Mouse (Mus musculus) MEL (cell line): ENCODE measurements around the gene Themis2. TPM values are rescaled to one million over a fixed set of nuclear protein-coding genes. Genes with fewer than 3 reads are reported as not detected.

ENCODE experiments used
- DNase-seq: peaks from one replicate; pipeline ENCODE4 v3.0.0; 2011; ENCODE audit warnings: low read depth, low spot score
- H3K27ac ChIP-seq: 2 replicates; pipeline ENCODE4 v1.5.1; 2012; ENCODE audit warnings: low read depth, mild to moderate bottlenecking, control low read depth, low read length, moderate library complexity; ENCODE audit not compliant: control insufficient read depth
- H3K27me3 ChIP-seq, 2 experiments: fragments of 150-350 bp in 1 of 2; sonication (generic) in 1 of 2; 2 replicates each; pipeline ENCODE4 v1.6.1; 2012; ENCODE audit warnings: low read length in 2 of 2, mild to moderate bottlenecking in 2 of 2, improper control_type of control experiment in 1 of 2, moderate library complexity in 1 of 2; ENCODE audit not compliant: insufficient read depth in 2 of 2, control insufficient read depth in 1 of 2
- H3K36me3 ChIP-seq, 2 experiments: 2 replicates each; pipeline ENCODE4 v1.6.1; 2012 to 2014; ENCODE audit warnings: low read length in 2 of 2, improper control_type of control experiment in 1 of 2, inconsistent platforms in 1 of 2, mild to moderate bottlenecking in 1 of 2; ENCODE audit not compliant: insufficient read depth in 2 of 2, control insufficient read depth in 1 of 2
- H3K4me1 ChIP-seq, 2 experiments: fragments of 150-350 bp in 1 of 2; sonication (generic) in 1 of 2; 2 replicates each; pipeline ENCODE4 v1.6.1; 2012; ENCODE audit warnings: low read length in 2 of 2, improper control_type of control experiment in 1 of 2, mild to moderate bottlenecking in 1 of 2; ENCODE audit not compliant: insufficient read depth in 2 of 2, control insufficient read depth in 1 of 2
- H3K4me3 ChIP-seq, 2 experiments: fragments of 150-350 bp in 1 of 2; sonication (generic) in 1 of 2; 2 replicates each; pipeline ENCODE4 v1.5.1; 2012; ENCODE audit warnings: low read depth in 2 of 2, low read length in 2 of 2, mild to moderate bottlenecking in 2 of 2, moderate library complexity in 2 of 2, control low read depth in 1 of 2, improper control_type of control experiment in 1 of 2; ENCODE audit not compliant: control insufficient read depth in 1 of 2, insufficient read depth in 1 of 2
- H3K79me2 ChIP-seq: 2 replicates; pipeline ENCODE4 v1.6.1; 2012; ENCODE audit warnings: mild to moderate bottlenecking, low read length, moderate library complexity; ENCODE audit not compliant: control insufficient read depth, poor library complexity, insufficient read depth
- H3K9ac ChIP-seq: 2 replicates; pipeline ENCODE4 v1.6.1; 2012; ENCODE audit warnings: low read depth, mild to moderate bottlenecking, control low read depth, low read length, moderate library complexity; ENCODE audit not compliant: control insufficient read depth, poor library complexity, severe bottlenecking
- H3K9me3 ChIP-seq: fragments of 150-350 bp; sonication (generic); replicated peaks from 2 replicates; pipeline ENCODE4 v1.6.1; 2012; ENCODE audit warnings: mild to moderate bottlenecking, low read length, improper control_type of control experiment, moderate library complexity; ENCODE audit not compliant: insufficient read depth
- BHLHE40 ChIP-seq: IDR thresholded peaks from 2 replicates; pipeline ENCODE4 v1.6.1; 2012; ENCODE audit warnings: low read depth, mild to moderate bottlenecking, inconsistent platforms, low read length, improper control_type of control experiment, borderline replicate concordance
- CHD1 ChIP-seq: IDR thresholded peaks from 2 replicates; pipeline ENCODE4 v1.6.1; 2012; ENCODE audit warnings: low read depth, mild to moderate bottlenecking, inconsistent platforms, low read length, improper control_type of control experiment
- CHD2 ChIP-seq: IDR thresholded peaks from 2 replicates; pipeline ENCODE4 v1.6.1; 2011; ENCODE audit warnings: low read length, improper control_type of control experiment
- CTCF ChIP-seq, 3 experiments: IDR thresholded peaks in 2 of 3; conservative IDR thresholded peaks in 1 of 3; 2 replicates each; pipeline ENCODE4 v1.5.1; 2011 to 2012; ENCODE audit warnings: low read length in 3 of 3, low read depth in 2 of 3, mild to moderate bottlenecking in 2 of 3, improper control_type of control experiment in 1 of 3, inconsistent platforms in 1 of 3, mixed read lengths in 1 of 3, moderate library complexity in 1 of 3; ENCODE audit not compliant: control insufficient read depth in 1 of 3, insufficient read depth in 1 of 3, poor library complexity in 1 of 3, severe bottlenecking in 1 of 3
- E2F4 ChIP-seq: IDR thresholded peaks from 2 replicates; pipeline ENCODE4 v1.6.1; 2011; ENCODE audit warnings: low read depth, low read length, improper control_type of control experiment, borderline replicate concordance
- ELF1 ChIP-seq: IDR thresholded peaks from 2 replicates; pipeline ENCODE4 v1.6.1; 2014; ENCODE audit warnings: low read depth, mild to moderate bottlenecking, inconsistent platforms, low read length, improper control_type of control experiment, moderate library complexity
- EP300 ChIP-seq, 2 experiments: IDR thresholded peaks; 2 replicates each; pipeline ENCODE4 v1.6.1; 2011; ENCODE audit warnings: improper control_type of control experiment in 2 of 2, low read length in 2 of 2, low read depth in 1 of 2, mild to moderate bottlenecking in 1 of 2
- ETS1 ChIP-seq: IDR thresholded peaks from 2 replicates; pipeline ENCODE4 v1.6.1; 2012; ENCODE audit warnings: low read depth, mild to moderate bottlenecking, inconsistent platforms, low read length, improper control_type of control experiment, moderate library complexity
- GATA1 ChIP-seq: IDR thresholded peaks from 2 replicates; pipeline ENCODE4 v1.6.1; 2011; ENCODE audit warnings: low read depth, low read length, improper control_type of control experiment
- HCFC1 ChIP-seq: IDR thresholded peaks from 2 replicates; pipeline ENCODE4 v1.6.1; 2012; ENCODE audit warnings: low read depth, mild to moderate bottlenecking, inconsistent platforms, low read length, improper control_type of control experiment, moderate library complexity
- JUND ChIP-seq: IDR thresholded peaks from 2 replicates; pipeline ENCODE4 v1.6.1; 2011; ENCODE audit warnings: low read depth, mild to moderate bottlenecking, improper control_type of control experiment, low read length
- KAT2A ChIP-seq: conservative IDR thresholded peaks from 2 replicates; pipeline ENCODE4 v1.6.1; 2012; ENCODE audit warnings: low read depth, low read length, improper control_type of control experiment, inconsistent platforms
- MAFK ChIP-seq: IDR thresholded peaks from 2 replicates; pipeline ENCODE4 v1.6.1; 2011; ENCODE audit warnings: low read depth, mild to moderate bottlenecking, low read length, improper control_type of control experiment, borderline replicate concordance
- MAX ChIP-seq: IDR thresholded peaks from 2 replicates; pipeline ENCODE4 v1.6.1; 2011; ENCODE audit warnings: low read length, improper control_type of control experiment
- MAZ ChIP-seq: IDR thresholded peaks from 2 replicates; pipeline ENCODE4 v1.6.1; 2012; ENCODE audit warnings: low read depth, mild to moderate bottlenecking, inconsistent platforms, low read length, improper control_type of control experiment
- MEF2A ChIP-seq: IDR thresholded peaks from 2 replicates; pipeline ENCODE4 v1.6.1; 2014; ENCODE audit warnings: low read depth, mild to moderate bottlenecking, inconsistent platforms, low read length, improper control_type of control experiment; ENCODE audit not compliant: poor library complexity, insufficient replicate concordance, severe bottlenecking; ENCODE audit errors: extremely low read depth
- MXI1 ChIP-seq: IDR thresholded peaks from 2 replicates; pipeline ENCODE4 v1.6.1; 2011; ENCODE audit warnings: mild to moderate bottlenecking, low read depth, low read length, improper control_type of control experiment
- MYB ChIP-seq: IDR thresholded peaks from 2 replicates; pipeline ENCODE4 v1.6.1; 2011; ENCODE audit warnings: mild to moderate bottlenecking, low read depth, low read length, improper control_type of control experiment
- MYC ChIP-seq: IDR thresholded peaks from 2 replicates; pipeline ENCODE4 v1.6.1; 2011; ENCODE audit warnings: low read depth, mild to moderate bottlenecking, low read length, improper control_type of control experiment, moderate library complexity
- NELFE ChIP-seq: IDR thresholded peaks from 2 replicates; pipeline ENCODE4 v1.6.1; 2011; ENCODE audit warnings: low read depth, low read length, improper control_type of control experiment
- NRF1 ChIP-seq: IDR thresholded peaks from 2 replicates; pipeline ENCODE4 v1.6.1; 2014; ENCODE audit warnings: low read depth, mild to moderate bottlenecking, inconsistent platforms, low read length, improper control_type of control experiment, moderate library complexity; ENCODE audit not compliant: poor library complexity, insufficient read depth, severe bottlenecking
- POLR2A ChIP-seq, 2 experiments: IDR thresholded peaks; 2 replicates each; pipeline ENCODE4 v1.6.1; 2011 to 2012; ENCODE audit warnings: low read length in 2 of 2, mild to moderate bottlenecking in 2 of 2, control low read depth in 1 of 2, improper control_type of control experiment in 1 of 2, low read depth in 1 of 2, moderate library complexity in 1 of 2; ENCODE audit not compliant: control insufficient read depth in 1 of 2, insufficient read depth in 1 of 2, poor library complexity in 1 of 2
- POLR2AphosphoS2 ChIP-seq: IDR thresholded peaks from 2 replicates; pipeline ENCODE4 v1.6.1; 2011; ENCODE audit warnings: low read length, improper control_type of control experiment
- POLR2AphosphoS5 ChIP-seq: IDR thresholded peaks from 2 replicates; pipeline ENCODE4 v1.6.1; 2012; ENCODE audit warnings: low read depth, borderline replicate concordance, mild to moderate bottlenecking, inconsistent platforms, low read length, moderate library complexity, mixed read lengths
- RAD21 ChIP-seq: IDR thresholded peaks from 2 replicates; pipeline ENCODE4 v1.6.1; 2011; ENCODE audit warnings: mild to moderate bottlenecking, low read depth, low read length, improper control_type of control experiment
- RCOR1 ChIP-seq: IDR thresholded peaks from 2 replicates; pipeline ENCODE4 v1.6.1; 2012; ENCODE audit warnings: low read depth, mild to moderate bottlenecking, inconsistent platforms, low read length, improper control_type of control experiment
- SIN3A ChIP-seq: IDR thresholded peaks from 2 replicates; pipeline ENCODE4 v1.6.1; 2012; ENCODE audit warnings: low read length, improper control_type of control experiment, inconsistent platforms
- SMC3 ChIP-seq: IDR thresholded peaks from 2 replicates; pipeline ENCODE4 v1.6.1; 2011; ENCODE audit warnings: low read depth, low read length, improper control_type of control experiment
- TAL1 ChIP-seq: IDR thresholded peaks from 2 replicates; pipeline ENCODE4 v1.6.1; 2012; ENCODE audit warnings: mild to moderate bottlenecking, inconsistent platforms, low read length, moderate library complexity, mixed read lengths
- TBP ChIP-seq: IDR thresholded peaks from 2 replicates; pipeline ENCODE4 v1.8.0; 2011; ENCODE audit warnings: low read depth, low read length, improper control_type of control experiment
- TCF12 ChIP-seq: IDR thresholded peaks from 2 replicates; pipeline ENCODE4 v1.6.1; 2014; ENCODE audit warnings: low read depth, mild to moderate bottlenecking, inconsistent platforms, low read length, improper control_type of control experiment, moderate library complexity
- UBTF ChIP-seq: IDR thresholded peaks from 2 replicates; pipeline ENCODE4 v1.6.1; 2012; ENCODE audit warnings: low read depth, mild to moderate bottlenecking, inconsistent platforms, low read length, improper control_type of control experiment, moderate library complexity, borderline replicate concordance; ENCODE audit not compliant: insufficient read depth
- USF1 ChIP-seq: IDR thresholded peaks from 2 replicates; pipeline ENCODE4 v1.6.1; 2014; ENCODE audit warnings: low read depth, mild to moderate bottlenecking, inconsistent platforms, low read length, improper control_type of control experiment, moderate library complexity
- USF2 ChIP-seq, 2 experiments: IDR thresholded peaks; 2 replicates each; pipeline ENCODE4 v1.6.1; 2011 to 2012; ENCODE audit warnings: improper control_type of control experiment in 2 of 2, low read length in 2 of 2, borderline replicate concordance in 1 of 2, inconsistent platforms in 1 of 2, low read depth in 1 of 2, mild to moderate bottlenecking in 1 of 2; ENCODE audit not compliant: insufficient read depth in 1 of 2
- ZC3H11A ChIP-seq: IDR thresholded peaks from 2 replicates; pipeline ENCODE4 v1.6.1; 2012; ENCODE audit warnings: low read depth, mild to moderate bottlenecking, inconsistent platforms, low read length, improper control_type of control experiment
- ZKSCAN1 ChIP-seq: IDR thresholded peaks from 2 replicates; pipeline ENCODE4 v1.6.1; 2012; ENCODE audit warnings: low read depth, mild to moderate bottlenecking, inconsistent platforms, low read length, improper control_type of control experiment, moderate library complexity
- ZMIZ1 ChIP-seq: IDR thresholded peaks from 2 replicates; pipeline ENCODE4 v1.6.1; 2012; ENCODE audit warnings: low read depth, mild to moderate bottlenecking, inconsistent platforms, low read length, improper control_type of control experiment, moderate library complexity
- polyA plus RNA-seq, 2 experiments: library from polyadenylated mRNA; stranded (reverse) in 1 of 2; unstranded in 1 of 2; fragments of >175 nt in 1 of 2; fragments of >200 nt in 1 of 2; gene quantifications; 2 replicates each; pipeline versions ENCODE4 v1.2.1 to v1.2.4; 2012; ENCODE audit warnings: low replicate concordance in 2 of 2, low read depth in 1 of 2; ENCODE audit not compliant: insufficient read length in 2 of 2, insufficient read depth in 1 of 2, missing spikeins in 1 of 2
- total RNA-seq: library from RNA; depleted of rRNA; stranded (reverse); fragments of 300-350 nt; gene quantifications from 2 replicates; pipeline ENCODE4 v1.2.3, GENCODE M21; 2012

Gene Themis2
- total and polyA plus RNA-seq, 3 experiments: 1.0 to 2.6 TPM; not detected in 1

DNA sequence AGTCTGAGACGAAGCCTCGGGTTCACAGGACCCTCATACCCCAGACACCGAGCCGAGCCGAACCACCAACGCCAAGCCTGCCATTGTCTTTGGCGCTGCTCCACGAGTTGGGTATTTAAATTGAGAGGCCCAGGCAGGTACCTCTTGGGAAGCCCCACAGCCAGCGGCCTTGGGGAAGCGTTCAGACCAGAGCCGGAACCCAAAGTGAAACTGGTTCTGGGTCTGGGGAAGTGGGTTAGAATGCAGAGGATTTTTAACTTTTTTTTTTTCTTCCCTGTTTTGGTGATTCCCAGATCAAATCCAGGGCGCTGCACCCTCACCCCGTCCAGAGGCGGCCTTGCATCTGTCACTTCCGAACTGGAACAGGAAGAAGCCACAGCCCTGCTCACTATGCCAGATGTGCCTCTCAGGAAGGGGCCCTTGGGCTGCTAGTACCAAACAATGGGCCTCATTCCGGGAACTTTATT lies 6.0 kb upstream of the Themis2 start:
- Histone ChIP-seq H3K27ac (peak overlapping the region; percentile 87), H3K4me3 (peak overlapping the region; percentile 67)
- no peak for TF ChIP-seq USF1
- peak; percentile 57 for TF ChIP-seq NELFE
- peak; percentile 38 for TF ChIP-seq HCFC1
- 0 out of 2 replicates have a peak, but pooled peaks have one; percentile 5 for TF ChIP-seq RCOR1
- no peak for TF ChIP-seq ZC3H11A
- TF ChIP-seq UBTF: no peak
- TF ChIP-seq EP300 (IDR thresholded peaks at IDR 0.05; ENCODE audit: low read depth in 1 of 2, low read length in 2 of 2): peak in 1 of 2 experiments; percentile 3; a peak in 1 of 4 replicates
- TF ChIP-seq CHD2: no peak
- no peak for TF ChIP-seq MAFK
- TF ChIP-seq MXI1: peak; percentile 73
- no peak for TF ChIP-seq BHLHE40
- no peak for TF ChIP-seq NRF1
- TF ChIP-seq POLR2A (IDR thresholded peaks at IDR 0.05; ENCODE audit: control insufficient read depth in 1 of 2, insufficient read depth in 1 of 2, low read depth in 1 of 2, low read length in 2 of 2, poor library complexity in 1 of 2): peak in 1 of 2 experiments; percentile 45; a peak in 1 of 4 replicates
- TF ChIP-seq SIN3A: no peak; the same call in none of the 2 replicates
- no peak for TF ChIP-seq SMC3
- TF ChIP-seq ZMIZ1: no peak
- no peak; the same call in 1 of the 2 replicates for TF ChIP-seq POLR2AphosphoS2
- peak; percentile 56 for TF ChIP-seq ELF1
- no peak for TF ChIP-seq TAL1
- TF ChIP-seq USF2 (IDR thresholded peaks at IDR 0.05; ENCODE audit: borderline replicate concordance in 1 of 2, insufficient read depth in 1 of 2, low read depth in 1 of 2, low read length in 2 of 2): no peak
- TF ChIP-seq E2F4: no peak
- TF ChIP-seq CHD1: 0 out of 2 replicates have a peak, but pooled peaks have one; percentile 91
- no peak; the same call in 1 of the 2 replicates for TF ChIP-seq ZKSCAN1
- no peak for TF ChIP-seq POLR2AphosphoS5
- TF ChIP-seq MAZ: 0 out of 2 replicates have a peak, but pooled peaks have one; percentile 52
- TF ChIP-seq MAX: no peak
- TF ChIP-seq TCF12: no peak; the same call in 1 of the 2 replicates
- no peak for TF ChIP-seq GATA1
- TF ChIP-seq TBP: no peak
- no peak for TF ChIP-seq MYB
- no peak for TF ChIP-seq CTCF (IDR thresholded peaks at IDR 0.05 in 2 of 3, conservative IDR thresholded peaks at IDR 0.05 in 1 of 3; ENCODE audit: control insufficient read depth in 1 of 3, insufficient read depth in 1 of 3, low read depth in 2 of 3, low read length in 3 of 3, poor library complexity in 1 of 3, severe bottlenecking in 1 of 3)
- no peak; the same call in 1 of the 2 replicates for TF ChIP-seq KAT2A
- TF ChIP-seq RAD21: no peak
- 0 out of 2 replicates have a peak, but pooled peaks have one; percentile 7 for TF ChIP-seq MYC
- TF ChIP-seq JUND: no peak
- no peak for TF ChIP-seq ETS1
- TF ChIP-seq MEF2A: no peak

More for the DNA sequence above, 6.0 kb upstream of the Themis2 start:
- DNase-seq: peak; percentile 80
- Histone ChIP-seq H3K9ac (peak overlapping the region; percentile 78), H3K27me3 (no peaks in the 10 kb centered on the region), H3K4me1 (peaks cover 18 to 32% of the 10 kb centered on the region in 2 experiments), H3K36me3 (peaks cover 0 to 32% of the 10 kb centered on the region in 2 experiments; a peak in 2 of 4 replicates), H3K79me2 (no peaks in the 10 kb centered on the region; the same call in 1 of the 2 replicates), H3K9me3 (no peaks in the 10 kb centered on the region)
